Mouse (Mus musculus) cerebellum, postnatal 14 days (tissue): ENCODE data around the gene Mkrn1.
"Not testable (repeated sequence)": the region's sequence is repeated elsewhere in the genome, so short reads cannot be mapped to it uniquely, and the experiment has no call there.

Source experiments
- DNase-seq, 2 experiments: peaks; one replicate each; pipeline ENCODE4 v3.0.0; 2021; ENCODE audit warnings: mixed read lengths in 2 of 2

Mkrn1 gene

GRCm38 (mm10) chr6:39378161-39378835 is 42.0 kb downstream of the Mkrn1 start:
- DNase-seq, result not testable (repeated sequence)

- peak; percentile 94 to 95 for DNase-seq
Measured at GRCm38 (mm10) chr6:39377311-39377827, 42.9 kb downstream of the Mkrn1 start, which contains the start of gene Slc37a3. TSS of gene Slc37a3 (minus strand) at chr6:39377675.

DNA sequence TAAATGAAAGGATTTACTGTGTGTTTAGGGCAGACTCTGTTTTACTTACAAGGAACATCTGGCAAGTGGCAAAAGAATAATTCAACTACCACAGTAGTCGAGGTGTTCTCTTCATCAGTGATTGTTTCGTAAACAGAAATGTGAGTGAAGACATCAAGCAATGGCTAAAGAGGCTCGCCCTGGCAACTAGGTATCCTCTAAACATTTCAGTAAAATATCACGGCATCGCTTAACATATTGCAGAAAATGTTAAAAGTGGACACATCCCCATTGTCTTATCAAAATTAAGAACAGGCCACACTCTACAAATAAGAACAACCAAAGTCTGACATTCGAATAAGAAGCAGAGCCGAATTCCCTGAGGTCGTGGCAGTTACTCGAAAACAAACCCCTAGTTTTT is 43.5 kb downstream of the Mkrn1 start:
- no peak for DNase-seq

- DNase-seq, result no peak
Measured at GRCm38 (mm10) chr6:39373301-39373955, 46.8 kb downstream of the Mkrn1 start.

- no peak for DNase-seq
Measured at GRCm38 (mm10) chr6:39372727-39373126, 47.5 kb downstream of the Mkrn1 start.

- no peak for DNase-seq
Measured at GRCm38 (mm10) chr6:39372042-39372441, 48.2 kb downstream of the Mkrn1 start.

DNA sequence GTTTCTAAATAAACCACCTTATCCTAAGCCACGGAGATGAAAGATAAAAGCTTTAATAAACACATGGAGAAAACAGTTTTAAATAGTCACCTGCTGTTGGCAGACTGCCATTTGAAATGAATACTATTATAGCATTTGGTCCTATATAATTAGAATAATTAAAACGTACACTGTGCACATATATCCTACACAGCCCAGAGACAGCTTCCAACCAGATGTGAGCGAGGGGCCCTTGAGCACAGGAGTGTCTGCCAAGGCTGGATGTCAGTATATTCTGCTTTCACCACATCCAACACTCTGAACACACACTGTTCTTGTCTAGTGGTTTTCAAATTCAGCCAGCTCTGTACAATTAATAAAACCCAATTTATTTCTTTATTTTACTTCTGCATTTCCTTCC is 50.6 kb downstream of the Mkrn1 start:
- no peak for DNase-seq

- no peak for DNase-seq
Measured at GRCm38 (mm10) chr6:39362684-39363083, 57.6 kb downstream of the Mkrn1 start.

DNA sequence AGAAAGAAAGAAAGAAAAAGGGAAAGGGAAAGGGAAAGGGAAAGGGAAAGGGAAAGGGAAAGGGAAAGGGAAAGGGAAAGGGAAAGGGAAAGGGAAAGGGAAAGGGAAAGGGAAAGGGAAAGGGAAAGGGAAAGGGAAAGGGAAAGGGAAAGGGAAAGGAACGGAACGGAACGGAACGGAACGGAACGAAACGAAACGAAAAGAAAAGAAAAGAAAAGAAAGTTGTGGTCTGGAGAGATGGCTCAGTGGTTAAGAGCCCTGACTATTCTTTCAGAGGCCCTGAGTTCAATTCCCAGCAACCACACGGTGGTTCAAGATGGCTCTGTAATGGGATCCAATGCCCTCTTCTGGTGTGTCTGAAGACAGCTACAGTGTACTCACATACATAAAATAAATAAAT is 61.1 kb downstream of the Mkrn1 start:
- not testable (repeated sequence) for DNase-seq

- no peak for DNase-seq
Measured at GRCm38 (mm10) chr6:39348946-39349345, 71.3 kb downstream of the Mkrn1 start.

DNA sequence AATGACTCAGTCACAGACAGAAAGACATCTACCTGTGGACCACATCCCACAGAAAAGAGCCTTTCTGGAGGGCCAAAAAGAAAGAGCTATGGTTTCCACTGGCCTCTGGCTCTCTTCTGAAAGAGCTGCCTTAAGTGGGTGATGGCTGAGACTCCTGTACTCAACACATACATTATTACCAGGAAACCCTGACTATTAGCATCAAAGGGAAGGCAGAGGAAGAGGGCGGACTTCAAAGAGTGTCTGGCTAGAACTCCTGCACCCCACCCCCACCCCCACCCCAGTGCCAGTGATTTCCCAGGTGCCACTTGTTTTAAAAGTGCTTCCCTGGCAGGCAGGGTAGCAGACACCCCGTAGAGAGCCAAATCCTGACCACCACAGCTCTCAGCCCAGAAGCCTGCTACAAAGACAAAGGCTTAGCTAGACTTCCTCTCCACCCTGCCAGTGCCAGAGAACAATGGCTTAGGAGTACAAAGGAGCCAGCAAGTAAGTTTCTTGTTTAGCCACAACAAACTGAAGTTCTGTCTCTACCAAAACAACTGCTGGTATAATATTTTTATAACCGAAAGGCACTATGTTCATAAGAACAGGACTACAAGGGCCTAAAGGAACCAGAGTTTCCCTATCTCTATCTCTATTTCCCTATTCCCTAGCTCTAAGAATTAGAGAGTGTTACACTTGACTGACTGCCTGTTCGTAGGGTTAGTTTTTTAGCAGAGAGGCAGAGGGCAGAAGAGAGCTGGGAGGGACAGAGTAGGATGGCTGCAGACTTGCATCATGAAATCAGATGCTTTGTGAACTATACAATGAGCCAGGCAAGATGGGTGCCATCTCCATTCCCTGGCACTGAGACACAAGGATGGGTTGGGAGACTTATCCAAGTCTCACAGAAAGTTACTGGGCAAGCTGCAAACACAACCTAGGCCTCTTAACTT is 72.1 kb downstream of the Mkrn1 start:
- DNase-seq, result no peak
